Comparison of ENCODE assay signal across 8 mouse cellular contexts in the genomic region with DNA sequence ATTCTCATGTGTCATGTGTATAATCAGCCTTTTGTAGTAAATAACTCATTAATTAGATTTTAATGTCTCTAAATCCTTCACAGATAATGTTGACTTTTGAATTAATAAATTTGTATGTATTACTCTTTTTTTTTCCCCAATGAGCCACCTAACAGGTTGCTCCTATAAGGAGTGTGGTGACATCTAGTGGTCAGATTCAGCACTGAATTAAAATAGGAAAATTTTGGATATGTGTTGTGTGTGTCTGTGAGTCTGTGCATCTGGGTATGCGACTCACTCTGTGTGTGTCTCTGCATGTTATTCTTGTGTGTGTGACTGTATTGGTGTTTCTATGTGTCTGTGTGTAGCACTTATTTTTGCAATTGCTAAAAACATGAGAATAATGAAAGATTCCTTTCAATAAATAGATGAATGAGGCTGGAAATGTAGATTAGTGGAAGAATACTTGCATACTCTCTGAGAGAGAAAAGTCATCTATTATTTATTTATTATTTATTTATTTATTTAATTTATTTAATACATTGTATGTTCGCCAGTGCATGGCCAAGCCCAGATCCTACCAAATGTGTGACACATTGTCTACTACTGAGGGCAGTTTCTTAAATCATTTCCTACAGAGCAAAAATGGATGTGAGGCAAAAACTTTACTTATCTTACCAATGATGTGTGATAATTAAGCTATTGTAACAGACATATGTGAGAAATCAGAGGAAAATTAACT.
DNase-seq lines count a peak whose midpoint lies in the region; ATAC-seq lines count a peak whose summit lies in the region.

No protein-coding gene starts in this region.

- DNase-seq in layer of hippocampus, adult 9-10 months (ENCODE audit: low spot score): peak; percentile 86
- no peak for DNase-seq in layer of hippocampus, postnatal 25 days (ENCODE audit: extremely low spot score in 1 of 2, low spot score in 1 of 2)
- peak; percentile 69 for DNase-seq in NIH3T3 (ENCODE audit: low read depth)
- peak; percentile 38 for DNase-seq in embryo, embryonic 11.5 days (ENCODE audit: low read depth, low spot score)
- DNase-seq in T-cell, adult 2 months (ENCODE audit: low spot score): no peak
- DNase-seq in ovary, postnatal 10 days (ENCODE audit: low spot score): no peak
- DNase-seq in thymus, postnatal 0 days (ENCODE audit: low spot score): no peak

- peak; percentile 68 for ATAC-seq in megakaryocyte progenitor cell, adult 5-6 weeks (replicated peaks; ENCODE audit: poor library complexity)

Comparison
In these comparisons a context has a peak if more than half of its experiments do, and no peak if none do; other contexts are left out.
1. DNase-seq: peak in layer of hippocampus, adult 9-10 months (single experiment), NIH3T3 (single experiment) and embryo, embryonic 11.5 days (single experiment); none in layer of hippocampus, postnatal 25 days (0 of 2), T-cell, adult 2 months (single experiment), ovary, postnatal 10 days (single experiment) and thymus, postnatal 0 days (single experiment).